Mouse (Mus musculus): ENCODE data around the gene Trcg1. TPM values are rescaled to one million over a fixed set of nuclear protein-coding genes. Genes with fewer than 3 reads are reported as not detected.

Gene Trcg1
- polyA plus RNA-seq, 1 experiment from 2014 or later, result not detected

- Histone ChIP-seq H3K27me3 (peaks cover 15% of the 10 kb centered on the region; the same call in 1 of the 2 replicates), H3K9me3 (no peaks in the 10 kb centered on the region), H3K4me3 (replicated peaks) (no peak overlapping the region), H3K4me1 (peaks cover 12% of the 10 kb centered on the region), H3K4me2 (no peak overlapping the region), H3K27ac (no peak overlapping the region), H3K36me3 (replicated peaks) (peaks cover 56% of the 10 kb centered on the region), H3K9ac (no peak overlapping the region)
- ATAC-seq (ENCODE audit: low FRiP score), result no peak
- 95% methylated on average over 11 of the region's 11 CpGs for WGBS
These were observed 20.5 kb downstream of the Trcg1 start for GRCm38 (mm10) chr9:57256861-57257260.

GRCm38 (mm10) chr9:57257627-57258026 is 21.3 kb downstream of the Trcg1 start:
- H3K9me3 ChIP-seq, result no peaks in the 10 kb centered on the region
- peaks cover 15% of the 10 kb centered on the region; the same call in 1 of the 2 replicates for H3K27me3 ChIP-seq
- no peak overlapping the region for H3K4me3 ChIP-seq (replicated peaks)
- 94% methylated on average over 9 of the region's 9 CpGs for WGBS
- no peak overlapping the region for H3K9ac ChIP-seq
- ATAC-seq (ENCODE audit: low FRiP score), result no peak
- H3K4me2 ChIP-seq, result no peak overlapping the region
- H3K27ac ChIP-seq, result no peak overlapping the region
- H3K4me1 ChIP-seq, result peaks cover 15% of the 10 kb centered on the region
- peaks cover 52% of the 10 kb centered on the region for H3K36me3 ChIP-seq (replicated peaks)

GRCm38 (mm10) chr9:57259736-57260135 is 23.4 kb downstream of the Trcg1 start:
- 9% methylated on average over 3 of the region's 3 CpGs for WGBS

GRCm38 (mm10) chr9:57260940-57261339 is 24.6 kb downstream of the Trcg1 start:
- H3K4me3 ChIP-seq (replicated peaks), result peak overlapping the region; percentile 71
- peak overlapping the region; percentile 80; the same call in 1 of the 2 replicates for H3K9ac ChIP-seq
- WGBS, result 20% methylated on average over 12 of the region's 12 CpGs

More at GRCm38 (mm10) chr9:57259736-57260135, 23.4 kb downstream of the Trcg1 start:
- Histone ChIP-seq H3K9me3 (no peaks in the 10 kb centered on the region), H3K4me2 (no peak overlapping the region), H3K27me3 (peaks cover 31% of the 10 kb centered on the region), H3K9ac (no peak overlapping the region), H3K4me1 (peaks cover 18% of the 10 kb centered on the region), H3K4me3 (replicated peaks) (no peak overlapping the region), H3K27ac (no peak overlapping the region), H3K36me3 (replicated peaks) (peaks cover 31% of the 10 kb centered on the region)
- ATAC-seq (ENCODE audit: low FRiP score), result no peak

GRCm38 (mm10) chr9:57261516-57261912 is 25.2 kb downstream of the Trcg1 start:
- peaks cover 21% of the 10 kb centered on the region for H3K36me3 ChIP-seq (replicated peaks)
- under 1% methylated on average over 26 of the region's 26 CpGs for whole genome bisulfite sequencing
- ATAC-seq (ENCODE audit: low FRiP score), result peak; percentile 45; the same call in 1 of the 2 replicates
- 0 out of 2 replicates have a peak overlapping the region, but pooled peaks have one; percentile 66 for H3K27ac ChIP-seq
- H3K27me3 ChIP-seq, result peaks cover 36% of the 10 kb centered on the region
- peak overlapping the region; percentile 71 for H3K4me3 ChIP-seq (replicated peaks)
- H3K4me1 ChIP-seq, result peaks cover 18% of the 10 kb centered on the region
- H3K4me2 ChIP-seq, result peak overlapping the region; percentile 98
- H3K9me3 ChIP-seq, result no peaks in the 10 kb centered on the region
- H3K9ac ChIP-seq, result peak overlapping the region; percentile 80

More at GRCm38 (mm10) chr9:57260940-57261339, 24.6 kb downstream of the Trcg1 start:
- Histone ChIP-seq H3K4me2 (peak overlapping the region; percentile 98), H3K9me3 (no peaks in the 10 kb centered on the region), H3K27me3 (peaks cover 35% of the 10 kb centered on the region), H3K27ac (no peak overlapping the region), H3K36me3 (replicated peaks) (peaks cover 27% of the 10 kb centered on the region), H3K4me1 (peaks cover 18% of the 10 kb centered on the region)
- no peak for ATAC-seq (ENCODE audit: low FRiP score)

GRCm38 (mm10) chr9:57261913-57262794 is 25.8 kb downstream of the Trcg1 start, which contains the start of gene 1700017B05Rik:
Gene 1700017B05Rik, minus strand, starts transcription at chr9:57262612.
- H3K9ac ChIP-seq, result peak within 1 kb of the TSS; percentile 80
- H3K4me3 ChIP-seq (replicated peaks), result peak within 1 kb of the TSS; percentile 71
- H3K36me3 ChIP-seq (replicated peaks), result peaks cover 14% of the 10 kb centered on the region
- H3K4me2 ChIP-seq, result peak within 1 kb of the TSS; percentile 98
- under 1% methylated on average over 72 of the region's 87 CpGs for WGBS
- H3K4me1 ChIP-seq, result peaks cover 20% of the 10 kb centered on the region
- ATAC-seq (ENCODE audit: low FRiP score), result peak; percentile 76
- peaks cover 36% of the 10 kb centered on the region for H3K27me3 ChIP-seq
- H3K27ac ChIP-seq, result peak within 1 kb of the TSS; percentile 66
- H3K9me3 ChIP-seq, result no peaks in the 10 kb centered on the region

GRCm38 (mm10) chr9:57262795-57263684 is 26.7 kb downstream of the Trcg1 start:
- 53% methylated on average over 13 of the region's 13 CpGs for WGBS
- Histone ChIP-seq H3K4me1 (peaks cover 29% of the 10 kb centered on the region), H3K27me3 (peaks cover 39% of the 10 kb centered on the region)

GRCm38 (mm10) chr9:57265125-57265524 is 28.8 kb downstream of the Trcg1 start:
- H3K36me3 ChIP-seq (replicated peaks), result no peaks in the 10 kb centered on the region
- H3K4me3 ChIP-seq (replicated peaks), result no peak overlapping the region
- peaks cover 47% of the 10 kb centered on the region for H3K4me1 ChIP-seq
- no peaks in the 10 kb centered on the region for H3K9me3 ChIP-seq
- no peak overlapping the region for H3K4me2 ChIP-seq
- peaks cover 39% of the 10 kb centered on the region for H3K27me3 ChIP-seq
- no peak overlapping the region for H3K9ac ChIP-seq
- no peak for ATAC-seq (ENCODE audit: low FRiP score)
- no peak overlapping the region for H3K27ac ChIP-seq
- WGBS, result 64% methylated on average over 5 of the region's 5 CpGs

More at GRCm38 (mm10) chr9:57262795-57263684, 26.7 kb downstream of the Trcg1 start:
- peak overlapping the region; percentile 80 for H3K9ac ChIP-seq
- peak overlapping the region; percentile 71 for H3K4me3 ChIP-seq (replicated peaks)
- no peaks in the 10 kb centered on the region for H3K9me3 ChIP-seq
- H3K4me2 ChIP-seq, result peak overlapping the region; percentile 98
- no peak for ATAC-seq (ENCODE audit: low FRiP score)
- H3K27ac ChIP-seq, result peak overlapping the region; percentile 66; the same call in 1 of the 2 replicates
- H3K36me3 ChIP-seq (replicated peaks), result peaks cover 6% of the 10 kb centered on the region

GRCm38 (mm10) chr9:57267421-57267820 is 31.1 kb downstream of the Trcg1 start:
- H3K4me3 ChIP-seq (replicated peaks), result no peak overlapping the region
- WGBS, result 9% methylated on average over 5 of the region's 5 CpGs
- no peak overlapping the region for H3K4me2 ChIP-seq
- ATAC-seq (ENCODE audit: low FRiP score), result 0 out of 2 replicates have a peak, but pooled peaks have one; percentile 27
- peaks cover 46% of the 10 kb centered on the region for H3K4me1 ChIP-seq
- H3K36me3 ChIP-seq (replicated peaks), result no peaks in the 10 kb centered on the region
- no peaks in the 10 kb centered on the region for H3K9me3 ChIP-seq
- no peak overlapping the region for H3K27ac ChIP-seq
- H3K9ac ChIP-seq, result no peak overlapping the region
- peaks cover 27% of the 10 kb centered on the region for H3K27me3 ChIP-seq

GRCm38 (mm10) chr9:57268078-57268477 is 31.7 kb downstream of the Trcg1 start:
- 22% methylated on average over 10 of the region's 10 CpGs for WGBS
- Histone ChIP-seq H3K4me2 (no peak overlapping the region), H3K36me3 (replicated peaks) (no peaks in the 10 kb centered on the region), H3K9ac (no peak overlapping the region), H3K9me3 (no peaks in the 10 kb centered on the region), H3K4me3 (replicated peaks) (no peak overlapping the region), H3K4me1 (peaks cover 40% of the 10 kb centered on the region), H3K27me3 (peaks cover 26% of the 10 kb centered on the region), H3K27ac (no peak overlapping the region)
- ATAC-seq (ENCODE audit: low FRiP score), result no peak

GRCm38 (mm10) chr9:57268575-57268974 is 32.2 kb downstream of the Trcg1 start:
- H3K27ac ChIP-seq, result no peak overlapping the region
- 9% methylated on average over 3 of the region's 3 CpGs for WGBS

More at GRCm38 (mm10) chr9:57268575-57268974, 32.2 kb downstream of the Trcg1 start:
- ATAC-seq (ENCODE audit: low FRiP score), result no peak
- no peak overlapping the region for H3K4me2 ChIP-seq
- H3K4me1 ChIP-seq, result peaks cover 40% of the 10 kb centered on the region
- H3K27me3 ChIP-seq, result peaks cover 21% of the 10 kb centered on the region
- H3K4me3 ChIP-seq (replicated peaks), result no peak overlapping the region
- no peak overlapping the region for H3K9ac ChIP-seq
- H3K36me3 ChIP-seq (replicated peaks), result no peaks in the 10 kb centered on the region
- no peaks in the 10 kb centered on the region for H3K9me3 ChIP-seq
